Mouse (Mus musculus): ENCODE data around the gene Ebf1. TPM values are rescaled to one million over a fixed set of nuclear protein-coding genes. Genes with fewer than 3 reads are reported as not detected.

Gene Ebf1
- total and polyA plus RNA-seq, 3 experiments, result 0.04 TPM; not detected in 2

DNA sequence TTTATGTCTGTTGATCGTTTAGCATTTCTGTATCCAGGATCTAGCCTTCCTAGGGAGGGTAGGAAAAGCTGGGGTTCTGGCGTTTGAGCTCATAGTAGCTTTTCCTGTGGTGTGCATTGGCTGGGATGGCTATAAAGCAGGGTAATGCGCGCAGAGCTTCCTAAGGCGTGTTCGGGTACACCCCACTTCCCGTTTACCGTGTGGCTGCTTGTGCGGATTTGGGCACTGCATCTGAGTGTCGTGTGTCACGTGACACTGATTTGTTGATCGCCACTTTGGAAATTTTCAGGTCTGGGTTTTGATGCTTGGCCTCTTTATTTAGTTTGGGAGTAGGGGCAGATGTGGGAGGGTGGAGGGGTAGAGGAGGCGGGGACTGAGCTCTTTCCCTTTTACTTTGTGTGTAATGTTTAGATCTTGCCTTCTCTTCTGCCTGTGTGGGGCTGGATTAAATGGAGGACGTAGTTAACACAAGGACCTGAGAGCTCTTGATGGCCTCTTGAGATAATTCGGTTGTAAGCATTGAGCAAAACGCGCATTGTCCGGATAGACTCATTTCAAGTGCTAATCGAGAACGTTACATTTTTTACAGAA, 67.5 kb downstream of the Ebf1 start:
- Histone ChIP-seq H3K79me2 (ENCODE audit: control insufficient read depth, insufficient read depth, low read length, poor library complexity) (no peaks in the 10 kb centered on the region), H3K4me3 (ENCODE audit: control insufficient read depth in 1 of 2, insufficient read depth in 1 of 2, low read depth in 2 of 2, low read length in 2 of 2) (no peak overlapping the region), H3K9ac (ENCODE audit: control insufficient read depth, low read depth, low read length, poor library complexity, severe bottlenecking) (no peak overlapping the region), H3K9me3 (replicated peaks; ENCODE audit: insufficient read depth, low read length) (no peaks in the 10 kb centered on the region), H3K4me1 (ENCODE audit: control insufficient read depth in 1 of 2, insufficient read depth in 2 of 2, low read length in 2 of 2) (no peaks in the 10 kb centered on the region), H3K27ac (ENCODE audit: control insufficient read depth, low read depth, low read length) (no peak overlapping the region), H3K27me3 (ENCODE audit: control insufficient read depth in 1 of 2, insufficient read depth in 2 of 2, low read length in 2 of 2) (no peaks in the 10 kb centered on the region), H3K36me3 (ENCODE audit: control insufficient read depth in 1 of 2, insufficient read depth in 2 of 2, low read length in 2 of 2) (no peaks in the 10 kb centered on the region)
- DNase-seq (ENCODE audit: low read depth, low spot score), result no peak
- TF ChIP-seq CHD1 (IDR thresholded peaks at IDR 0.05; ENCODE audit: low read depth, low read length) (no peak), CHD2 (IDR thresholded peaks at IDR 0.05; ENCODE audit: low read length) (no peak), RCOR1 (IDR thresholded peaks at IDR 0.05; ENCODE audit: low read depth, low read length) (no peak), E2F4 (IDR thresholded peaks at IDR 0.05; ENCODE audit: borderline replicate concordance, low read depth, low read length) (no peak), CTCF (IDR thresholded peaks at IDR 0.05 in 2 of 3, conservative IDR thresholded peaks at IDR 0.05 in 1 of 3; ENCODE audit: control insufficient read depth in 1 of 3, insufficient read depth in 1 of 3, low read depth in 2 of 3, low read length in 3 of 3, poor library complexity in 1 of 3, severe bottlenecking in 1 of 3) (no peak), MAX (IDR thresholded peaks at IDR 0.05; ENCODE audit: low read length) (no peak)

DNA sequence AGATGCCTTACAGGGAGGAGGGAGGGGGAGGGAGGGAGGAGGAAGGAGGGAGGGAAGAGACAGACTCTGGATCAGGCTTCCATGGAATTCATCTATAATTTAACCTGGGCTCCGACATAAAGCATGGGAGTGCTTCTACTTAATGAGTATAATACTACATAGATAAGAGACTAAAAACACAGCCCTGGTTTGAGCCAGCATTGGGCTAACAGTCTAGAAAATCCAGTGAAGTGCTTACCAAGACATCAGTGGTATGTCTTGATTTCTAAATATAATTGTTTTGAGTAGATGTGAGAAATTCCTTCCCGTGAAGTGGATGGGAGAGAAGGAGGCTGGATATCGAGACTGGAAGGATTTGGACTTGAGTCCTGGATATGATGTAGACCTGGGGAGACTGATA, 68.0 kb downstream of the Ebf1 start:
- no peaks in the 10 kb centered on the region for H3K27me3 ChIP-seq (ENCODE audit: control insufficient read depth in 1 of 2, insufficient read depth in 2 of 2, low read length in 2 of 2)
- H3K79me2 ChIP-seq (ENCODE audit: control insufficient read depth, insufficient read depth, low read length, poor library complexity), result no peaks in the 10 kb centered on the region
- H3K4me3 ChIP-seq (ENCODE audit: control insufficient read depth in 1 of 2, insufficient read depth in 1 of 2, low read depth in 2 of 2, low read length in 2 of 2), result no peak overlapping the region
- DNase-seq (ENCODE audit: low read depth, low spot score), result no peak
- no peak overlapping the region for H3K9ac ChIP-seq (ENCODE audit: control insufficient read depth, low read depth, low read length, poor library complexity, severe bottlenecking)
- no peak overlapping the region for H3K27ac ChIP-seq (ENCODE audit: control insufficient read depth, low read depth, low read length)
- TF ChIP-seq EP300 (IDR thresholded peaks at IDR 0.05; ENCODE audit: low read depth in 1 of 2, low read length in 2 of 2), result no peak
- no peak for TF ChIP-seq GATA1 (IDR thresholded peaks at IDR 0.05; ENCODE audit: low read depth, low read length)
- no peak for TF ChIP-seq NELFE (IDR thresholded peaks at IDR 0.05; ENCODE audit: low read depth, low read length)
- no peak for TF ChIP-seq GABPA (IDR thresholded peaks at IDR 0.05; ENCODE audit: low read depth, low read length)
- no peak for TF ChIP-seq ZNF384 (IDR thresholded peaks at IDR 0.05; ENCODE audit: low read depth, low read length)
- TF ChIP-seq ZKSCAN1 (IDR thresholded peaks at IDR 0.05; ENCODE audit: low read depth, low read length), result no peak
- no peak for TF ChIP-seq JUND (IDR thresholded peaks at IDR 0.05; ENCODE audit: low read depth, low read length)
- TF ChIP-seq SMC3 (IDR thresholded peaks at IDR 0.05; ENCODE audit: low read depth, low read length), result no peak
- no peak for TF ChIP-seq BHLHE40 (IDR thresholded peaks at IDR 0.05; ENCODE audit: borderline replicate concordance, low read depth, low read length)
- no peak for TF ChIP-seq ETS1 (IDR thresholded peaks at IDR 0.05; ENCODE audit: low read depth, low read length)
- no peak for TF ChIP-seq TAL1 (IDR thresholded peaks at IDR 0.05; ENCODE audit: low read length)
- no peak for TF ChIP-seq MXI1 (IDR thresholded peaks at IDR 0.05; ENCODE audit: low read depth, low read length)
- no peak for TF ChIP-seq POLR2A (IDR thresholded peaks at IDR 0.05; ENCODE audit: control insufficient read depth in 1 of 2, insufficient read depth in 1 of 2, low read depth in 1 of 2, low read length in 2 of 2, poor library complexity in 1 of 2)
- TF ChIP-seq POLR2AphosphoS2 (IDR thresholded peaks at IDR 0.05; ENCODE audit: low read length), result no peak
- TF ChIP-seq TBP (IDR thresholded peaks at IDR 0.05; ENCODE audit: low read depth, low read length), result no peak
- TF ChIP-seq E2F4 (IDR thresholded peaks at IDR 0.05; ENCODE audit: borderline replicate concordance, low read depth, low read length), result no peak
- H3K4me1 ChIP-seq (ENCODE audit: control insufficient read depth in 1 of 2, insufficient read depth in 2 of 2, low read length in 2 of 2), result no peaks in the 10 kb centered on the region
- H3K9me3 ChIP-seq (replicated peaks; ENCODE audit: insufficient read depth, low read length), result no peaks in the 10 kb centered on the region
- no peaks in the 10 kb centered on the region for H3K36me3 ChIP-seq (ENCODE audit: control insufficient read depth in 1 of 2, insufficient read depth in 2 of 2, low read length in 2 of 2)

Measured in MEL (cell line).